Mouse (Mus musculus) lung, postnatal 25 days (tissue): Measurements from ENCODE around the gene Ascl4.

Source experiments
- DNase-seq: peaks from one replicate; pipeline ENCODE4 v3.0.0; 2022; ENCODE audit warnings: low spot score

Gene Ascl4

GRCm38 (mm10) chr10:85969894-85970620 lies 42.6 kb downstream of the Ascl4 start:
- DNase-seq, result no peak

- DNase-seq, result no peak
Observed at GRCm38 (mm10) chr10:85971826-85972225, 44.3 kb downstream of the Ascl4 start.

- no peak for DNase-seq
Observed at GRCm38 (mm10) chr10:85972915-85973314, 45.4 kb downstream of the Ascl4 start.

GRCm38 (mm10) chr10:85989412-85990115 lies 62.1 kb downstream of the Ascl4 start:
- no peak for DNase-seq

- no peak for DNase-seq
Observed at GRCm38 (mm10) chr10:85992412-85992811, 64.9 kb downstream of the Ascl4 start.

GRCm38 (mm10) chr10:85993836-85994235 lies 66.4 kb downstream of the Ascl4 start:
- no peak for DNase-seq

- DNase-seq, result no peak
Observed at GRCm38 (mm10) chr10:85994543-85995104, 67.1 kb downstream of the Ascl4 start.
